Mouse (Mus musculus) granulocyte monocyte progenitor cell, adult 5-6 weeks (primary cell): Measurements from ENCODE around the gene Vezf1. TPM values are rescaled to one million over a fixed set of nuclear protein-coding genes. Genes with fewer than 3 reads are reported as not detected.

Source experiments
- ATAC-seq: replicated peaks from 2 replicates; pipeline ENCODE4 v1.8.0; 2016; ENCODE audit warnings: mild to moderate bottlenecking, moderate TSS enrichment, inconsistent platforms; ENCODE audit not compliant: poor library complexity, severe bottlenecking
- total RNA-seq, 2 experiments: library from RNA; stranded (forward) in 1 of 2; stranded (reverse) in 1 of 2; fragments of 200-712, 200-1000 nt in 1 of 2; fragments of >200 nt in 1 of 2; fragmentation: Nextera tagmentation in 1 of 2; gene quantifications; 2 replicates each; pipeline ENCODE4 v1.2.3; 2014 to 2017

The Vezf1 gene
- total RNA-seq, 2 experiments from 2014 or later: 15.8 to 32.0 TPM

- ATAC-seq: no peak
Observed at GRCm38 (mm10) chr11:88052638-88053037, 15.4 kb upstream of the Vezf1 start.

GRCm38 (mm10) chr11:88053821-88054220 lies 14.3 kb upstream of the Vezf1 start:
- no peak for ATAC-seq

- 0 out of 2 replicates have a peak, but pooled peaks have one; percentile 26 for ATAC-seq
Observed at GRCm38 (mm10) chr11:88054589-88054988, 13.5 kb upstream of the Vezf1 start.

GRCm38 (mm10) chr11:88055777-88056176 lies 12.3 kb upstream of the Vezf1 start:
- ATAC-seq: no peak

- no peak for ATAC-seq
Observed at GRCm38 (mm10) chr11:88057788-88058187, 10.3 kb upstream of the Vezf1 start.

GRCm38 (mm10) chr11:88059141-88059540 lies 8.9 kb upstream of the Vezf1 start:
- ATAC-seq: peak; percentile 87

GRCm38 (mm10) chr11:88061892-88062625 lies 6.0 kb upstream of the Vezf1 start:
- no peak for ATAC-seq

GRCm38 (mm10) chr11:88065732-88066131 lies 2.3 kb upstream of the Vezf1 start:
- no peak for ATAC-seq

- ATAC-seq: no peak
Observed at GRCm38 (mm10) chr11:88067191-88067585, 891 bp upstream of the Vezf1 start.

- ATAC-seq: peak; percentile 33
Observed at GRCm38 (mm10) chr11:88068411-88069245, 549 bp downstream of the Vezf1 start.

- no peak for ATAC-seq
Observed at GRCm38 (mm10) chr11:88069246-88069570, 1.1 kb downstream of the Vezf1 start.

GRCm38 (mm10) chr11:88070392-88070791 lies 2.3 kb downstream of the Vezf1 start:
- peak; percentile 47 for ATAC-seq

GRCm38 (mm10) chr11:88071113-88071512 lies 3.0 kb downstream of the Vezf1 start:
- ATAC-seq: no peak

- no peak for ATAC-seq
Observed at GRCm38 (mm10) chr11:88073343-88073875, 5.3 kb downstream of the Vezf1 start.

GRCm38 (mm10) chr11:88075701-88076100 lies 7.6 kb downstream of the Vezf1 start:
- no peak for ATAC-seq

GRCm38 (mm10) chr11:88076394-88076793 lies 8.3 kb downstream of the Vezf1 start:
- ATAC-seq: no peak

- no peak for ATAC-seq
Observed at GRCm38 (mm10) chr11:88083699-88084098, 15.6 kb downstream of the Vezf1 start.

- peak; percentile 82 for ATAC-seq
Observed at GRCm38 (mm10) chr11:88086737-88087627, 18.9 kb downstream of the Vezf1 start.

GRCm38 (mm10) chr11:88089150-88089549 lies 21.1 kb downstream of the Vezf1 start:
- no peak for ATAC-seq

GRCm38 (mm10) chr11:88090293-88090692 lies 22.2 kb downstream of the Vezf1 start:
- ATAC-seq: no peak
